Mouse (Mus musculus): Measurements from ENCODE around the gene Gnpat.

DNA sequence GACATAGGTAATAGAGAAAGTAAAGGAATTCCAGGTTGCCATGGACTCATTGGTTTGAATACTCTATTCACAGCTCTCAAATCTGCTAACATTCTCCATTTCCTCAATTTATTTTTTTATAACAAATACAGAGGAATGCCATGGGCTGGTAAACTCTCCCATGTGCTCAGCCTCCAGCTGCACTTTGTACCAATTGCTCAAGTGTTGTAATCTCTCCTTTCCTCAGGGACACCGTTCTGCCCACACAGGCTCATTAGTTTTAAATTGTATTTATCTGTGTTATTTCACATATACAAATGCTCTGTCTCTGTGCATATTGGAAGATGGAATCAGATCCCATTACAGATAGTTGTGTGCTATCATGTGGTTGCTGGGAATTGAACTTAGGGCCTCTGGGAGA is 9.3 kb upstream of the Gnpat start:
- TF ChIP-seq CTCF (IDR thresholded peaks at IDR 0.05; ENCODE audit: extremely low read depth, insufficient read depth, low read length): no peak
- TF ChIP-seq POLR2A (IDR thresholded peaks at IDR 0.05; ENCODE audit: extremely low read depth, insufficient read depth, low read length): no peak

Data from cortical plate, adult 2 months (tissue).